Mouse (Mus musculus): ENCODE measurements around the gene Ptprd. TPM values are rescaled to one million over a fixed set of nuclear protein-coding genes. Genes with fewer than 3 reads are reported as not detected.

Ptprd gene
- polyA plus RNA-seq, 1 experiment = 357 TPM

- TF ChIP-seq CTCF (IDR thresholded peaks at IDR 0.05; ENCODE audit: insufficient read depth, low read depth, low read length) (no peak), POLR2A (IDR thresholded peaks at IDR 0.05; ENCODE audit: insufficient read depth, low read depth, low read length) (no peak)
- Histone ChIP-seq H3K4me1 (ENCODE audit: control insufficient read depth, insufficient read depth, low read length) (no peaks in the 10 kb centered on the region), H3K4me3 (ENCODE audit: insufficient read depth, low read depth, low read length) (no peak overlapping the region), H3K27ac (ENCODE audit: insufficient read depth, low read depth, low read length) (no peak overlapping the region)
- 89% methylated on average over 3 of the region's 3 CpGs for WGBS
Observed at GRCm38 (mm10) chr4:78160451-78160850, 51.3 kb downstream of the Ptprd start.

- Histone ChIP-seq H3K4me1 (ENCODE audit: control insufficient read depth, insufficient read depth, low read length) (no peaks in the 10 kb centered on the region), H3K27ac (ENCODE audit: insufficient read depth, low read depth, low read length) (no peak overlapping the region), H3K4me3 (ENCODE audit: insufficient read depth, low read depth, low read length) (no peak overlapping the region)
- 28% methylated on average over 1 of the region's 1 CpGs for WGBS
- TF ChIP-seq CTCF (IDR thresholded peaks at IDR 0.05; ENCODE audit: insufficient read depth, low read depth, low read length) = no peak
- no peak for TF ChIP-seq POLR2A (IDR thresholded peaks at IDR 0.05; ENCODE audit: insufficient read depth, low read depth, low read length)
Observed at GRCm38 (mm10) chr4:78150561-78150960, 61.2 kb downstream of the Ptprd start.

- WGBS = 69% methylated on average over 1 of the region's 1 CpGs
- no peaks in the 10 kb centered on the region for H3K4me1 ChIP-seq (ENCODE audit: control insufficient read depth, insufficient read depth, low read length)
- H3K27ac ChIP-seq (ENCODE audit: insufficient read depth, low read depth, low read length) = no peak overlapping the region
- no peak overlapping the region for H3K4me3 ChIP-seq (ENCODE audit: insufficient read depth, low read depth, low read length)
- TF ChIP-seq POLR2A (IDR thresholded peaks at IDR 0.05; ENCODE audit: insufficient read depth, low read depth, low read length) (no peak), CTCF (IDR thresholded peaks at IDR 0.05; ENCODE audit: insufficient read depth, low read depth, low read length) (no peak)
Observed at GRCm38 (mm10) chr4:78142767-78143148, 69.0 kb downstream of the Ptprd start.

GRCm38 (mm10) chr4:78142088-78142766, 69.5 kb downstream of the Ptprd start:
- TF ChIP-seq POLR2A (IDR thresholded peaks at IDR 0.05; ENCODE audit: insufficient read depth, low read depth, low read length) (no peak), CTCF (IDR thresholded peaks at IDR 0.05; ENCODE audit: insufficient read depth, low read depth, low read length) (no peak)
- no peak overlapping the region for H3K4me3 ChIP-seq (ENCODE audit: insufficient read depth, low read depth, low read length)
- H3K4me1 ChIP-seq (ENCODE audit: control insufficient read depth, insufficient read depth, low read length) = no peaks in the 10 kb centered on the region
- H3K27ac ChIP-seq (ENCODE audit: insufficient read depth, low read depth, low read length) = no peak overlapping the region
- WGBS = 35% methylated on average over 3 of the region's 3 CpGs

GRCm38 (mm10) chr4:78110898-78111297, 100.9 kb downstream of the Ptprd start:
- no peak overlapping the region for H3K27ac ChIP-seq (ENCODE audit: insufficient read depth, low read depth, low read length)
- TF ChIP-seq CTCF (IDR thresholded peaks at IDR 0.05; ENCODE audit: insufficient read depth, low read depth, low read length) = no peak
- TF ChIP-seq POLR2A (IDR thresholded peaks at IDR 0.05; ENCODE audit: insufficient read depth, low read depth, low read length) = no peak
- 73% methylated on average over 3 of the region's 3 CpGs for WGBS

GRCm38 (mm10) chr4:78097526-78097925, 114.2 kb downstream of the Ptprd start:
- Histone ChIP-seq H3K4me3 (ENCODE audit: insufficient read depth, low read depth, low read length) (no peak overlapping the region), H3K4me1 (ENCODE audit: control insufficient read depth, insufficient read depth, low read length) (no peaks in the 10 kb centered on the region), H3K27ac (ENCODE audit: insufficient read depth, low read depth, low read length) (no peak overlapping the region)
- TF ChIP-seq CTCF (IDR thresholded peaks at IDR 0.05; ENCODE audit: insufficient read depth, low read depth, low read length) (no peak), POLR2A (IDR thresholded peaks at IDR 0.05; ENCODE audit: insufficient read depth, low read depth, low read length) (no peak)

More at GRCm38 (mm10) chr4:78110898-78111297, 100.9 kb downstream of the Ptprd start:
- no peak overlapping the region for H3K4me3 ChIP-seq (ENCODE audit: insufficient read depth, low read depth, low read length)
- no peaks in the 10 kb centered on the region for H3K4me1 ChIP-seq (ENCODE audit: control insufficient read depth, insufficient read depth, low read length)

- no peaks in the 10 kb centered on the region for H3K4me1 ChIP-seq (ENCODE audit: control insufficient read depth, insufficient read depth, low read length)
- H3K4me3 ChIP-seq (ENCODE audit: insufficient read depth, low read depth, low read length) = no peak overlapping the region
- no peak for TF ChIP-seq CTCF (IDR thresholded peaks at IDR 0.05; ENCODE audit: insufficient read depth, low read depth, low read length)
- no peak for TF ChIP-seq POLR2A (IDR thresholded peaks at IDR 0.05; ENCODE audit: insufficient read depth, low read depth, low read length)
- H3K27ac ChIP-seq (ENCODE audit: insufficient read depth, low read depth, low read length) = no peak overlapping the region
Observed at GRCm38 (mm10) chr4:78082744-78083143, 129.0 kb downstream of the Ptprd start.

GRCm38 (mm10) chr4:78077499-78077898, 134.3 kb downstream of the Ptprd start:
- TF ChIP-seq CTCF (IDR thresholded peaks at IDR 0.05; ENCODE audit: insufficient read depth, low read depth, low read length) (no peak), POLR2A (IDR thresholded peaks at IDR 0.05; ENCODE audit: insufficient read depth, low read depth, low read length) (no peak)
- no peaks in the 10 kb centered on the region for H3K4me1 ChIP-seq (ENCODE audit: control insufficient read depth, insufficient read depth, low read length)
- no peak overlapping the region for H3K4me3 ChIP-seq (ENCODE audit: insufficient read depth, low read depth, low read length)
- no peak overlapping the region for H3K27ac ChIP-seq (ENCODE audit: insufficient read depth, low read depth, low read length)

- WGBS = 67% methylated on average over 1 of the region's 1 CpGs
- H3K27ac ChIP-seq (ENCODE audit: insufficient read depth, low read depth, low read length) = no peak overlapping the region
- no peak overlapping the region for H3K4me3 ChIP-seq (ENCODE audit: insufficient read depth, low read depth, low read length)
- H3K4me1 ChIP-seq (ENCODE audit: control insufficient read depth, insufficient read depth, low read length) = no peaks in the 10 kb centered on the region
- TF ChIP-seq POLR2A (IDR thresholded peaks at IDR 0.05; ENCODE audit: insufficient read depth, low read depth, low read length) (no peak), CTCF (IDR thresholded peaks at IDR 0.05; ENCODE audit: insufficient read depth, low read depth, low read length) (no peak)
Observed at GRCm38 (mm10) chr4:78077087-78077486, 134.7 kb downstream of the Ptprd start.

- Histone ChIP-seq H3K27ac (ENCODE audit: insufficient read depth, low read depth, low read length) (no peak overlapping the region), H3K4me3 (ENCODE audit: insufficient read depth, low read depth, low read length) (no peak overlapping the region), H3K4me1 (ENCODE audit: control insufficient read depth, insufficient read depth, low read length) (no peaks in the 10 kb centered on the region)
- TF ChIP-seq CTCF (IDR thresholded peaks at IDR 0.05; ENCODE audit: insufficient read depth, low read depth, low read length) = no peak
- no peak for TF ChIP-seq POLR2A (IDR thresholded peaks at IDR 0.05; ENCODE audit: insufficient read depth, low read depth, low read length)
- 81% methylated on average over 5 of the region's 5 CpGs for WGBS
Observed at GRCm38 (mm10) chr4:78038401-78038800, 173.4 kb downstream of the Ptprd start.

All from olfactory bulb, adult 2 months (tissue).